Mouse (Mus musculus) embryonic facial prominence, embryonic 15.5 days (tissue): ENCODE measurements at regions not wholly inside any gene's neighbourhood (a gene's known extent, or its start where the extent isn't known, plus 50 kb on each side); places are given as distances from the start of the nearest gene placed in this dataset.

ENCODE experiments used
- ATAC-seq: fragments of 200-750 bp; cut with Nextera tagmentation; 2 replicates; pipeline ENCODE4 v1.8.0; 2017; ENCODE audit warnings: low read depth, moderate TSS enrichment; ENCODE audit not compliant: insufficient number of reproducible peaks, low FRiP score, low TSS enrichment
- H3K27ac ChIP-seq: fragments of 300-500 bp; sonication (generic); replicated peaks from 2 replicates; pipeline ENCODE4 v1.5.1; 2015; ENCODE audit warnings: mild to moderate bottlenecking, inconsistent platforms
- H3K27me3 ChIP-seq: fragments of 300-500 bp; sonication (generic); 2 replicates; pipeline ENCODE4 v1.6.1; 2015; ENCODE audit warnings: inconsistent platforms
- H3K36me3 ChIP-seq: fragments of 300-500 bp; sonication (generic); 2 replicates; pipeline ENCODE4 v1.6.1; 2015; ENCODE audit warnings: mild to moderate bottlenecking, inconsistent platforms
- H3K4me1 ChIP-seq: fragments of 300-500 bp; sonication (generic); 2 replicates; pipeline ENCODE4 v1.6.1; 2015; ENCODE audit warnings: inconsistent platforms
- H3K4me2 ChIP-seq: fragments of 300-500 bp; sonication (generic); replicated peaks from 2 replicates; pipeline ENCODE4 v1.6.1; 2015; ENCODE audit warnings: mild to moderate bottlenecking, inconsistent platforms
- H3K4me3 ChIP-seq: fragments of 300-500 bp; sonication (generic); replicated peaks from 2 replicates; pipeline ENCODE4 v1.5.1; 2015; ENCODE audit warnings: mild to moderate bottlenecking, inconsistent platforms
- H3K9ac ChIP-seq: fragments of 300-500 bp; sonication (generic); 2 replicates; pipeline ENCODE4 v1.6.1; 2015; ENCODE audit warnings: inconsistent platforms
- H3K9me3 ChIP-seq: fragments of 300-500 bp; sonication (generic); replicated peaks from 2 replicates; pipeline ENCODE4 v1.6.1; 2016; ENCODE audit warnings: inconsistent platforms
- WGBS: fragments of 180-500 bp; shearing (Covaris S2); methylation state at CpG from one replicate; pipeline ENCODE4 v1.1.7; 2015; 5-methylcytosine and 5-hydroxymethylcytosine counted together

DNA sequence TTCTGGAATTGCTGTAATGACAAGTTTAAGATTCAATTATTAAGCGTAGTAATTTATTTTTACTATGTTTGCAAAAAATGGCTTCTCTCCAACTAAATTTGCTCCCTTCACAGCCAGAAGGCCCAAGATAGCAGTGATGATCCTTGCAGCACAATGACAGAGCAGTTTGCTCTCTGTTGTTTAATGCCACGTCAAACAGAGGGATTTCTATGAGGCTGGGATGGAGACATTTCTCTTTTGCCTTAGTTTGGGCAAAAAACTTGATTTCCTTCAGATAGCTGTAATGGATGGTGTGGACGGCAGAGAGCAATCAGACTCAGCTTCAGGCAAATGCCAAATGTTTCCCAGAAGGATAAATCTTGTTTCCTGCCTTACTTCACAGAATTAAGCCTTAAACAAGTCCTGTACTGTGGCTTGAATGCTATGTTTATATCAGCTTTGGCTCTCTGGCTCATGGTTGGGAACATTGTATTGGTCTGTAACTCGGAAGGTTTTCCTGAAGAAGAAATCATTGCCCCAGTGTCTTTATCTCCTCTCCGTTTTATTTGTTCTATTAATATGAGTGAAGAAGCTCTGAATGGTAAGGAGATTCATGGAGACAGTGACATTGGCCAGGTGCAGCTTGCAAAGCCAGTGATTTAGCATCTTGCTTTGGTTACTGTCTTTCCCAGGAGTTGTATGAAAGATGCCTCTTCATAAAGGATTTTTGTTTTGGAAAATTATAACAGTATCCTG, 373.2 kb upstream of the Nt5c1b start:
- no peaks in the 10 kb centered on the region for H3K36me3 ChIP-seq
- 0 out of 2 replicates have a peak, but pooled peaks have one; percentile 15 for ATAC-seq
- 56% methylated on average over 5 of the region's 5 CpGs for WGBS

DNA sequence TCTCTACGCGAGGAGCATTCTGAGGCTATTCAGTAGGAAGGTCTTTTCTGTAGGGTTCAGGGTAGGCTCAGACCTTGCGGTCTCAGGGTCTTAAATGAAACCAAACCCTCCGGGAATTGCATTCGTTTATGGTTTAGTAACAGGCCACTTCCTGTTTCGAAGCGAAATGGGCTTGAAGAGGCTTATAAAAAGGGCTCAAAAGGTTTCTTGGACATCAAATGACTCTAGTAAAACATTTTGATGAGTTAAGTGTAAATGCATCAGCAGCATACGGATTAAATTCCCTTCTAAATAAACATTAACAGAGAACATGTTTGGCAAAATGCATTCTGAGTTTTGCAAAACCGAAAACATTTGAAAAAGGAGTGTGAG, 372.6 kb upstream of the Nt5c1b start:
- Histone ChIP-seq H3K27ac (peak overlapping the region; percentile 80), H3K4me1 (peaks cover 14% of the 10 kb centered on the region), H3K36me3 (no peaks in the 10 kb centered on the region), H3K4me3 (no peak overlapping the region), H3K4me2 (peak overlapping the region; percentile 29; the same call in 1 of the 2 replicates), H3K27me3 (no peaks in the 10 kb centered on the region), H3K9me3 (no peaks in the 10 kb centered on the region), H3K9ac (no peak overlapping the region)
- 28% methylated on average over 9 of the region's 9 CpGs for WGBS
- ATAC-seq: no peak

More for the DNA sequence above, 373.2 kb upstream of the Nt5c1b start:
- Histone ChIP-seq H3K4me3 (no peak overlapping the region), H3K4me2 (peak overlapping the region; percentile 29; the same call in 1 of the 2 replicates), H3K27ac (peak overlapping the region; percentile 78), H3K9me3 (no peaks in the 10 kb centered on the region), H3K9ac (no peak overlapping the region), H3K4me1 (peaks cover 14% of the 10 kb centered on the region), H3K27me3 (no peaks in the 10 kb centered on the region)

DNA sequence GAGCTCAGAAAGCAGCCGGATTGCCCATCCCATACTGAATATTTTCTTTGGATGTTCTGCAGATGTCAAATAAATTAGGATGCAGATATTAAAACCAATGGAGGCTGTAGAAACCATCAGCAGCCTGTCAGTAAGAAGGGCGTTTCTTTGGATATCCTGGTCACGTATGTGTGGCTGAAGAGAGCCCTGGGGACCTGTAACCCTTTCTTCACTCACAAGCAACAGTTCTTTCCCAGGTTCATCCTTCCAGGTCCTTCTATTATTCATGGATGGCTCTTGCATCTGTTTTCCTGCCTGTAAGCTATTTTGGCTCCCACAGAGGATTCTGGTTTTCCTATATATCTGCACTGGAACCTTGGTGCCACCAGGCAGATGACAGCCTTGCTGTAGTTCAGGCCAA, 372.2 kb upstream of the Nt5c1b start:
- Histone ChIP-seq H3K4me2 (peak overlapping the region; percentile 29; the same call in 1 of the 2 replicates), H3K27ac (peak overlapping the region; percentile 80)
- WGBS: 34% methylated on average over 3 of the region's 3 CpGs

DNA sequence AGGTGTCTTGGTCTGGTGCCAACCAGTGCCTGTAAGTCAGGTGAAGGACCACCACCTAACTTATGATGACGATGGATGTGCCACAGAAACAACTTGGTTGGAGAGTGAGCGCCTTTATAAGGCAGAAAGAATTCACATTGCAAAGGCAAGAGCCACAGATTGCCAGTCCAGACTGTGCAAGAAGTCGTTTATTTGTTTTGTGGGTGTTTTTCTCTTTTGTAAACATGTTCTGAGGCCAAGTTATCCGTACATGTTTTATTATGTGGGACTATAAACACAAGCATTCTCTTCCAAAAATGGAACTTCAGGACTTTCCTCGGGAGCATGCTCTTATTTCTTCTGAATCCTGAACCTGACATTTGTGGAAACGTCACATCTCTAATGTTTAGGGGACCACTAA, 369.8 kb upstream of the Nt5c1b start:
- Histone ChIP-seq H3K27me3 (no peaks in the 10 kb centered on the region), H3K4me2 (no peak overlapping the region), H3K9me3 (no peaks in the 10 kb centered on the region), H3K36me3 (no peaks in the 10 kb centered on the region), H3K9ac (no peak overlapping the region), H3K27ac (no peak overlapping the region), H3K4me3 (no peak overlapping the region), H3K4me1 (peaks cover 14% of the 10 kb centered on the region)
- no peak for ATAC-seq
- WGBS: 62% methylated on average over 6 of the region's 6 CpGs

More for the DNA sequence above, 372.2 kb upstream of the Nt5c1b start:
- Histone ChIP-seq H3K9me3 (no peaks in the 10 kb centered on the region), H3K4me1 (peaks cover 14% of the 10 kb centered on the region), H3K36me3 (no peaks in the 10 kb centered on the region), H3K4me3 (no peak overlapping the region), H3K9ac (no peak overlapping the region), H3K27me3 (no peaks in the 10 kb centered on the region)
- no peak for ATAC-seq

DNA sequence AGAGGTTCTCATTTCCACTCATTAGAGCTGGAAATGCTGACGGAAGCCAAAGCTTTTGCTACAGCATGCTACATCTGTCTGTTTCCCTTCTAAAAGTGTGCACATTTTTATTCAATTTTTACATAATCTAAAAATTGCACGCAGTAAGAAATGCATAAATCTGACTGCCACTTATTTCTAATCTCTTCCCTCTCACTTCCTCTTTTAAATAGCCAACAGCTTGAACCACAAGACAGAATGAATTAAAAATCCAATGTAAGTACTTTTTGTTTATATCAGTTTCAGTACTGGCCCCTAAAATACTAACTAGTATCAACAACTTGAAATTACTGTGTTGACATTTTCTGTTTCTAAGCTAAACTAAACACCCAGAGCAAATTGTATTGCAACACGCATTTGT, 361.3 kb upstream of the Nt5c1b start:
- no peaks in the 10 kb centered on the region for H3K4me1 ChIP-seq
- H3K27ac ChIP-seq: no peak overlapping the region
- H3K4me3 ChIP-seq: no peak overlapping the region
- no peak for ATAC-seq
- H3K36me3 ChIP-seq: no peaks in the 10 kb centered on the region
- WGBS: 57% methylated on average over 3 of the region's 3 CpGs
- H3K9ac ChIP-seq: no peak overlapping the region
- no peaks in the 10 kb centered on the region for H3K27me3 ChIP-seq
- H3K9me3 ChIP-seq: no peaks in the 10 kb centered on the region
- H3K4me2 ChIP-seq: no peak overlapping the region

DNA sequence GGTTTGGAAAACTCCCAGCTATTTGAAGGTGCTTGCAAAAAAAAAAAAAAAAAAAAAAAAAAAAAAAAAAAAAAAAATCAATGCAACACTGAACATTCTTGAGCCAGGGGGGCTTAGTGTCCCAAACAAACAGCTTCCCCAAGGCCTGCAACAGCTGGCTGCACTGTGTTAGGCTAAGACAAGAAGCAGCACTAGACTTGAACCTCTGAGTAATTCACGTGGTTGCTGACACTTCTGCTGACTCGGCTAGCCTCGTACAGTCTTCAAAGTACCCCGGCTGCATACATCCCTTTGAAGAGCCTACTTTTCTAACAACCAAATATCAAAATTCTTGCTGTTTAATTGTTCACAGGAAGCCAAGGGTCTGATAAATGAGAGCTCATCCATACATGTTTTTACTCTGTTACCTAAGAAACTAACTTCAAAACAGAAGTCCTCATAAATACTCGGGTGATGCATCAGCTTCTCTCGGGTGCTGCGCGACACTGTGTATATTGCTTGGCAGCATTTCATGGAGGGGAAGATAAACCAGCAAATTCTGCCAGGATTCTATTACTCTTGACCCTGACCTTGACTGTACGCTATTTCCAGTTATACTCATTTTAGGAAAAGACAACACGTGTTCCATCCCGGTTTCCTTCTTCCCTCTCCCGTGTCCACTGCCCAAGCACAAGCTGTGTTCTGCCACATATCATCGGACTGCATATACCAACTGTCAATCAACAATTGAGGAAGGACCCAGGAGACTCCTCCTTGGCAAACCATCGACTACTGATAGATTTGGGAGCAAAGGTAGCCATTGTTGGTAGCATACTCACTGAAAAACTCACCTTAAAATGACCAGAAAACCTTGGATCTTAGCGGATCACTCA, 352.8 kb upstream of the Nt5c1b start:
- H3K4me3 ChIP-seq: no peak overlapping the region
- ATAC-seq: no peak
- no peak overlapping the region for H3K9ac ChIP-seq
- no peak overlapping the region for H3K27ac ChIP-seq
- H3K4me2 ChIP-seq: no peak overlapping the region
- H3K4me1 ChIP-seq: no peaks in the 10 kb centered on the region
- H3K27me3 ChIP-seq: no peaks in the 10 kb centered on the region
- H3K9me3 ChIP-seq: no peaks in the 10 kb centered on the region
- WGBS: 70% methylated on average over 15 of the region's 15 CpGs
- H3K36me3 ChIP-seq: no peaks in the 10 kb centered on the region

DNA sequence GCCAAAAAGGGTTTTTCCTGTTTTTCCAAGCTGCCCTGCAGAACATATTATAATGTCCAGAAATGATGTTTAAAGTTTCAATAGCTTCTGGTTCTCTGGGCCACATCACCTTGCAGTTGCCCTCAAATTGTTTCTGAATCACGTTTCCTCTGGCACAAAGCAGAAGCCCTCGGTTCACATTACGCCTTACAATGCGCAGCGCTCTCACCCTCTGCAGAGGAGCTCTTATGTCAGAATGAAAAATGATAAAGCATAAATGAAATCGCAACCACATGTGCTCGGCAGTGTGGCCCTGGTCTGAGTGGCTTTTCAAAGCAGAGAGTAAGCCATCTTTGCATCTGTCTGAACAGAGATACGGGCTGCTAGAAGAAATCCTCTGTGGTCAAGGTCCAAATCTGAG, 334.3 kb upstream of the Nt5c1b start:
- Histone ChIP-seq H3K27me3 (no peaks in the 10 kb centered on the region), H3K27ac (no peak overlapping the region), H3K4me1 (no peaks in the 10 kb centered on the region), H3K9ac (no peak overlapping the region), H3K4me3 (no peak overlapping the region), H3K36me3 (no peaks in the 10 kb centered on the region), H3K9me3 (no peaks in the 10 kb centered on the region), H3K4me2 (no peak overlapping the region)
- 39% methylated on average over 8 of the region's 8 CpGs for WGBS
- ATAC-seq: no peak

DNA sequence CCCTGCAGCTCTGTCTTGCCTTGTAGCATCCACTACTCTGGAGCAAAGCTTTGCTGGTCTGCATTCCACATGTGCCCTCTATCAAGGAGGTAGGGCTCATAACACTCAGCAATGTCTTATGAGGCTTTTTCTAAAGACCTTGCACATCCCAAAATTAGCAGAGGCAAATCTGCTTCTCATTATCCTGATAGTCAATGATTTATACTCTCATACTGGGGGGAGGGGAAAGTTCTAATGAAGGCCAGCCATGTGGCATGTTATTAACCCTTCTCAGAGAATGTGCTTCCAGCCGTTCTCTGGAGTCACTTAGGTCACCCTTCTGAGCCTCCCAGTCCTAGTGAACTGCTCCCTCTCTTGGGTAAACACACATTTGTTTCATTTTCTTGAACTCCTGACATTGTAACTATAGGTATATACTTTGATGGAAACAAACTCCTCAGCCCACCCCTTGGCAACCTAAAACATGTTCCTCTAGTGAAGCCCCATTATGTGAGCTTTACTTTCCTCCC, 307.7 kb upstream of the Nt5c1b start:
- H3K4me1 ChIP-seq: no peaks in the 10 kb centered on the region
- H3K9me3 ChIP-seq: no peaks in the 10 kb centered on the region
- H3K4me2 ChIP-seq: no peak overlapping the region
- H3K9ac ChIP-seq: no peak overlapping the region
- ATAC-seq: no peak
- H3K27me3 ChIP-seq: no peaks in the 10 kb centered on the region
- H3K27ac ChIP-seq: no peak overlapping the region
- H3K36me3 ChIP-seq: no peaks in the 10 kb centered on the region
- no peak overlapping the region for H3K4me3 ChIP-seq
- 9% methylated on average over 1 of the region's 1 CpGs for whole genome bisulfite sequencing

DNA sequence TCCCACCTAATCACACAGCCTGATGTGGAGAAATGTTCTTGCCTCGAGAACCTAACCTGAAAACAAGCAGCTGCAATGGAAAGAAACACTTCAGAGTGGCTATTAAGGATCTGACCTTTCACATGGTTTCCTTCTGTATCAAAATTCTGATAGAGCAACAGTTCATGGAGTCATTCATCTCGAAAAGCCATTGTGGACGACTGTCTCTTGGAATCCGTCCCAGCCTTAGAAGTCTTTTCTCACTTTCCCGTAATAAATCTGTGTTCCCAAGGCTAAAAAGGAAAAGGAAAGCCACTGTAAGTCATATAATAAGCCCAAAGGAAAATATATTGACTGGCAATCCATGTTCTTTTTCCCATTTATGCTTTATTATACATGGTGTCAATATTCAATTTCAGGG, 291.4 kb upstream of the Nt5c1b start:
- no peak overlapping the region for H3K9ac ChIP-seq
- H3K27ac ChIP-seq: no peak overlapping the region
- no peaks in the 10 kb centered on the region for H3K9me3 ChIP-seq
- WGBS: 71% methylated on average over 5 of the region's 5 CpGs
- no peaks in the 10 kb centered on the region for H3K4me1 ChIP-seq
- no peaks in the 10 kb centered on the region for H3K27me3 ChIP-seq
- ATAC-seq: no peak
- no peaks in the 10 kb centered on the region for H3K36me3 ChIP-seq
- no peak overlapping the region for H3K4me2 ChIP-seq
- no peak overlapping the region for H3K4me3 ChIP-seq

DNA sequence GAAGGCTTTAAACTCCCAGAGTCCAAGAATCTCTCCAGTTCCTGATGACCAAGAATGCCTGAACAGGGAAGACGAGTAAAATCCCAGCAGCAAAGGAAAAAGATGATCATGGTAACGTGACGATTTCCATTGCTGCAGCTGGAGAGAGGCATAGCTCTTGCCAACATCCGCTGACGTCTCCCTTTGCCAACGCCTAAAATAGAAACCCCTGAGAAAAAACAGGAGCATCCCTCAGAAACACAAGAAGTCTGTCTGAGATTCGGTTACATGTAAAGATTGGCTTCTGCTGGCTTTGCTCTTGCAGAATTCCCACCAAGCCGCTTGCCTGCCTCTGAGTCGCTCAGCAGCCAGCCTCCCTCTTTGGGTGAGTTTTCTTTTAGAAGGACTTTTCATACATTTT, 290.3 kb upstream of the Nt5c1b start:
- no peak overlapping the region for H3K4me2 ChIP-seq
- ATAC-seq: no peak
- no peaks in the 10 kb centered on the region for H3K9me3 ChIP-seq

DNA sequence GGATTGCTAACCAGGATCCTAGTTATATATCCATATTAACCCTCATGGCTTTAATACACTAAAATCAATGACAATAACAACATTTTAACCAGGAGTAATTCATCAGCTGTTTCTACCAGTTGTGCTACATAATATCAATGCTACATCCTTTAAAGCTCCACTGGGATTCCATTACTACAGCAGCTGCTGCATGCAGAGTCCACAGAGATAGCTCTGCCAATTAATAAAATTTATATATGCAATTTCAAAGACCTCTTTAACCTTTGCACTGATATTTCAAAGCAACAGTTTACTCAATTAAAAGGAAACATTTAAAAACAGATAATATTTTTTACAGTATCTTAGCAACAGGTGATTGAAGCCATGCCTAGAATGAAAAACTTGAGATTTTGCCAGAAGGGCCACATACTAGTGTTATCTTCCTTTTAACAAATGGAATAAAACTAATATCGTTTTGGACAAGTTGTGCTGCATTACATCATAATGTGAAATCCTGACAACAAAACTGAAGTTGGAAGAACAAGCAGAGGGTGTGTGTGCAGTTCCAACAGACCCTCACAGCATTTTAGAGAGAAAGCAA, 256.8 kb upstream of the Nt5c1b start:
- Histone ChIP-seq H3K4me2 (no peak overlapping the region), H3K9me3 (no peaks in the 10 kb centered on the region), H3K27ac (no peak overlapping the region), H3K4me1 (no peaks in the 10 kb centered on the region), H3K36me3 (no peaks in the 10 kb centered on the region), H3K9ac (no peak overlapping the region), H3K4me3 (no peak overlapping the region), H3K27me3 (no peaks in the 10 kb centered on the region)
- no peak for ATAC-seq
- 74% methylated on average over 1 of the region's 1 CpGs for WGBS

More for the DNA sequence above, 290.3 kb upstream of the Nt5c1b start:
- H3K4me3 ChIP-seq: no peak overlapping the region
- H3K36me3 ChIP-seq: no peaks in the 10 kb centered on the region
- no peaks in the 10 kb centered on the region for H3K4me1 ChIP-seq
- no peak overlapping the region for H3K9ac ChIP-seq
- H3K27ac ChIP-seq: peak overlapping the region; percentile 53; the same call in 1 of the 2 replicates
- WGBS: 26% methylated on average over 9 of the region's 9 CpGs
- no peaks in the 10 kb centered on the region for H3K27me3 ChIP-seq
